Mouse (Mus musculus) olfactory bulb, adult 2 months (tissue): Measurements from ENCODE around the gene Nlgn2.

Source experiments
- CTCF ChIP-seq: fragments of 200-500 bp; IDR thresholded peaks from 2 replicates; pipeline ENCODE4 v1.5.1; 2012; ENCODE audit warnings: low read depth, mild to moderate bottlenecking, low read length, moderate library complexity; ENCODE audit not compliant: insufficient read depth
- POLR2A ChIP-seq: fragments of 200-500 bp; IDR thresholded peaks from 2 replicates; pipeline ENCODE4 v1.6.1; 2012; ENCODE audit warnings: mild to moderate bottlenecking, low read depth, low read length, moderate library complexity; ENCODE audit not compliant: insufficient read depth

DNA sequence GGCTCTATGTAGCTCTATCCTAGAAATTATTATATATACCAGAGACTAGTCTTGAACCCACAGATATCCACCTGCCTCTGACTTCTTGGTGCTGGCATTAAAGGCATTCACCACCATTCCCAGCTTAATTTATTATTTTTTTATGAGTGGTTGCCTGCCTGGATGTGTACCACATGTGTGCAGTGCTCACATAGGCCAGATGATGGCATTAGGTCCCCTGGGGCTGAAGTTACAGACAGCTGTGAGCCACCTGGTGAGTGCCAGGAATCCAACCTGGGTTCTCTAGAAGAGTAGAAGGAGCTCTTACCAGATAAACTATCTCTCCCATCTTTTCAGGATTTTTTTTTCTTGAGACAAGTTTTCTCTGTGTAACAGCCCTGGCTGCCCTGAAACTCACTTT lies 27.3 kb downstream of the Nlgn2 start:
- TF ChIP-seq CTCF (no peak), POLR2A (no peak)
